Mouse (Mus musculus): ENCODE data around the gene Tbc1d2b. TPM values are rescaled to one million over a fixed set of nuclear protein-coding genes. Genes with fewer than 3 reads are reported as not detected.

The Tbc1d2b gene
- polyA plus RNA-seq, 1 experiment = 10.9 TPM

- no peak for DNase-seq (ENCODE audit: extremely low spot score in 1 of 2, low spot score in 1 of 2)
These were observed 88.8 kb downstream of the Tbc1d2b start for GRCm38 (mm10) chr9:90181656-90182388.

GRCm38 (mm10) chr9:90179409-90179808, 91.2 kb downstream of the Tbc1d2b start:
- no peak for DNase-seq (ENCODE audit: extremely low spot score in 1 of 2, low spot score in 1 of 2)

GRCm38 (mm10) chr9:90173330-90173729, 97.3 kb downstream of the Tbc1d2b start:
- no peak for DNase-seq (ENCODE audit: extremely low spot score in 1 of 2, low spot score in 1 of 2)

- no peak for DNase-seq (ENCODE audit: extremely low spot score in 1 of 2, low spot score in 1 of 2)
These were observed 97.9 kb downstream of the Tbc1d2b start for GRCm38 (mm10) chr9:90172528-90173321.

- DNase-seq (ENCODE audit: extremely low spot score in 1 of 2, low spot score in 1 of 2) = no peak
These were observed 99.2 kb downstream of the Tbc1d2b start for GRCm38 (mm10) chr9:90171421-90171820.

GRCm38 (mm10) chr9:90169965-90170364, 100.6 kb downstream of the Tbc1d2b start:
- DNase-seq (ENCODE audit: extremely low spot score in 1 of 2, low spot score in 1 of 2) = no peak

GRCm38 (mm10) chr9:90166615-90167014, 104.0 kb downstream of the Tbc1d2b start:
- no peak for DNase-seq (ENCODE audit: extremely low spot score in 1 of 2, low spot score in 1 of 2)

GRCm38 (mm10) chr9:90165590-90165989, 105.0 kb downstream of the Tbc1d2b start:
- no peak for DNase-seq (ENCODE audit: extremely low spot score in 1 of 2, low spot score in 1 of 2)

- DNase-seq (ENCODE audit: extremely low spot score in 1 of 2, low spot score in 1 of 2) = no peak
These were observed 105.7 kb downstream of the Tbc1d2b start for GRCm38 (mm10) chr9:90164670-90165453.

- DNase-seq (ENCODE audit: extremely low spot score in 1 of 2, low spot score in 1 of 2) = no peak
These were observed 106.9 kb downstream of the Tbc1d2b start for GRCm38 (mm10) chr9:90163749-90164095.

- DNase-seq (ENCODE audit: extremely low spot score in 1 of 2, low spot score in 1 of 2) = peak in 1 of 2 experiments; percentile 45
These were observed 107.5 kb downstream of the Tbc1d2b start, which contains the start of gene Adamts7 for GRCm38 (mm10) chr9:90162926-90163748. Adamts7 (plus strand) TSS chr9:90163069.

- no peak for DNase-seq (ENCODE audit: extremely low spot score in 1 of 2, low spot score in 1 of 2)
These were observed 108.2 kb downstream of the Tbc1d2b start for GRCm38 (mm10) chr9:90162243-90162925.

Other genes with a start within 250 kb of the Tbc1d2b start
- gene Ctsh, start 216.7 kb downstream of the Tbc1d2b start, polyA plus RNA-seq (2012; rRNA removed) = 17.5 and 21.4 TPM in 2 replicates
- 448 and 461 TPM in 2 replicates for gene Morf4l1, start 156.0 kb downstream of the Tbc1d2b start, polyA plus RNA-seq (2012; rRNA removed)
- 1.6 and 2.0 TPM in 2 replicates for gene Adamts7, start 107.7 kb downstream of the Tbc1d2b start, polyA plus RNA-seq (2012; rRNA removed)

Data from frontal cortex, adult 2 months (tissue).